Mouse (Mus musculus) common myeloid progenitor, adult 5-6 weeks (primary cell): ENCODE data around the gene Hhipl1. TPM values are rescaled to one million over a fixed set of nuclear protein-coding genes. Genes with fewer than 3 reads are reported as not detected.

Source experiments
- ATAC-seq: replicated peaks from 2 replicates; pipeline ENCODE4 v1.8.0; 2016; ENCODE audit warnings: low read depth, mild to moderate bottlenecking, moderate TSS enrichment, inconsistent platforms; ENCODE audit not compliant: poor library complexity, severe bottlenecking
- total RNA-seq: library from RNA; stranded (forward); fragments of 200-1000, 187-1606 nt; gene quantifications from 2 replicates; pipeline ENCODE4 v1.2.3, GENCODE M21; 2017

Gene Hhipl1
- total RNA-seq, 1 experiment from 2014 or later: not detected

- no peak for ATAC-seq
These were observed 4.0 kb downstream of the Hhipl1 start for GRCm38 (mm10) chr12:108310041-108310440.

- no peak for ATAC-seq
These were observed 4.5 kb downstream of the Hhipl1 start for GRCm38 (mm10) chr12:108310456-108311027.

DNA sequence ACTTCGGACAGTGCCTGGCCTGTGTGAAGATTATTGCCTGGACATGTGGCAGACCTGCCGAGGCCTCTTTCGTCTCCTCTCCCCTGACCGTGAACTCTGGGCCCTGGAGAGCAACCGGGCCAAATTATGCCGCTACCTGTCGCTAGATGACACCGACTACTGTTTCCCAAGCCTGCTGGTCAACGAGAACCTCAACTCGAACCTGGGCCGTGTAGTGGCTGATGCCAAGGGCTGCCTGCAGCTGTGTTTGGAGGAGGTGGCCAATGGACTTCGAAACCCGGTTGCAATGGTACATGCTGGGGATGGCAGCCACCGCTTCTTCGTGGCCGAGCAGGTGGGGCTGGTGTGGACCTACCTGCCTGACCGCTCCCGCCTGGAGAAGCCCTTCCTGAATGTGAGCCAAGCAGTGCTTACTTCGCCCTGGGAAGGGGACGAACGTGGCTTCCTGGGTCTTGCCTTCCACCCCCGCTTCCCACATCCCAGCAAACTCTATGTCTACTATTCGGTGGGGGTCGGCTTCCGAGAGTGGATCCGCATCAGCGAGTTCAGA is 5.7 kb downstream of the Hhipl1 start:
- no peak for ATAC-seq

DNA sequence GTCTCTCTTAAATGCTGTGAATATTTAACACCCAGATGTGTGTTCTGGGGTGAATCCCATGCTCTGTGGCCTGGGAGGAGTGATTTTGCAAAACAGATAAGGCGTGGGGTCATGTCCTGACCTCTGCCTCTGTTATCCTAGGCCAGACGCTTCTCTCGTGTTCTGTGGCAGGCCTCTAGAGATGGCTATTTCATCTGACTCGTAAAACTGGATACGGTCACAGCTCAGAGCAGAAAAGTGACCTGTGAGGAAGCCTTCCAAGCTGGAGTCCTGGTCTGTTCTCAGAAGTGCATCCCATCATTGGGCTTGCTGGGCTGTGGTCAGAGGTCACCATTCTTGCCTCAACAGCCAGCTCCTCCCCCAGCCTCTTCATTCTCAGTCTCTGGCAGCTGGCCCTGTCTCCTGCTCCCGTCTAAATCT is 6.4 kb downstream of the Hhipl1 start:
- ATAC-seq: no peak

GRCm38 (mm10) chr12:108313244-108313772 is 7.2 kb downstream of the Hhipl1 start:
- ATAC-seq: no peak

DNA sequence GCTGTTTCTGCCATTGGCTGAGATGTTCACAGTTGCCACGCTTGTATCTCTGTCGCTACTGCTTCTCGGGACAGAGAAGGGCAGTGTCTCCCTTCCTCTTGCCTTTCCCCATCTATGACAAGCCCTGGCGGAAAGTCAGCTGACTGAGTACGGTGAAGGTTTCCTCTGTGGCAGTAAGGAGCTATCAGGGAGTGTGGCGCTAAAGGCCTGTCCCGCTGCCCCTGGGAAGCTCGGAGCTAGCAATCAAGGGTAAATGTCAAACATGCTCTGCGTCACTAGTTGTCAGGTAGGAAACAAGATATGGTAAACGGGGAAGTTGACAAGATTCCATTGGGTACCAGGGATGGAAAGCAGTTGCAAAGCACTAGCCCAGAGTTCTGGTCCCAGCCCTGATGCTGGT is 9.7 kb downstream of the Hhipl1 start:
- no peak for ATAC-seq

- no peak for ATAC-seq
These were observed 10.6 kb downstream of the Hhipl1 start for GRCm38 (mm10) chr12:108316655-108317054.

GRCm38 (mm10) chr12:108317201-108317738 is 11.2 kb downstream of the Hhipl1 start:
- no peak for ATAC-seq

- ATAC-seq: 0 out of 2 replicates have a peak, but pooled peaks have one; percentile 12
These were observed 11.9 kb downstream of the Hhipl1 start for GRCm38 (mm10) chr12:108317826-108318430.

DNA sequence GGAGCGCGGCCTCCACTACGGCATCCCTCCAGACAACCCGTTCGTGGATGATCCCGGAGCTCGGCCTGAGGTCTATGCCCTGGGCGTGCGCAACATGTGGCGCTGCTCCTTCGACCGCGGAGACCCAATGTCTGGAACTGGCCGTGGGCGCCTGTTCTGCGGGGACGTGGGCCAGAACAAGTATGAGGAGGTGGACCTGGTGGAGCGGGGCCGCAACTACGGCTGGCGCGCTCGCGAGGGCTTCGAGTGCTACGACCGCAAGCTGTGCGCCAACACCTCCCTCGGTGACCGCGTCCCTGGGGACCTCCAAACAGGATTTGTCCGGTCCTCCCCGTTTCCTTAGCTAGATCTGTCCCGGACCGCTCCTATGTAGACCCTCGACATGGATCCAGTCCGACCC is 12.4 kb downstream of the Hhipl1 start:
- 0 out of 2 replicates have a peak, but pooled peaks have one; percentile 30 for ATAC-seq

GRCm38 (mm10) chr12:108320096-108320495 is 14.0 kb downstream of the Hhipl1 start:
- no peak for ATAC-seq

DNA sequence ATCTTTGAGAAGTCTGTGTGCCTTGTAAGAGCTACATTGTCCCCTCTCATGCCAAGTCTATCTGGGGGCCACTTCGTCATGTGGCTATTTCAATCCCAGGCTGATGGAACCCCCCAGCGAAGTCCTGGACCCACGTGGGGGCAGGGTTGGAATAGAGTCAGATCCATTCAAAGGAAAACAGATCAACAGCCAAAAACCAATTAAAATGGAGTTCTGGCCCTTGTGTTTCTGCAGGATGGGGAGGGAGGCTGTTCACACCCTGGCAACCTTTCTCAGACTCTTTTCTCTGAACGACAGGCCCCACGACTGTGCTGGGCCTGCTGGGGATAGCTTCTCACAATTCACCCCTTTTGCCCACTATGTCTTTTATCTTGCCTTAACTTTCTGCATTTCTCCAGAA is 20.3 kb downstream of the Hhipl1 start:
- no peak for ATAC-seq

- ATAC-seq: peak; percentile 31; the same call in 1 of the 2 replicates
These were observed 21.9 kb downstream of the Hhipl1 start for GRCm38 (mm10) chr12:108327889-108328491.

DNA sequence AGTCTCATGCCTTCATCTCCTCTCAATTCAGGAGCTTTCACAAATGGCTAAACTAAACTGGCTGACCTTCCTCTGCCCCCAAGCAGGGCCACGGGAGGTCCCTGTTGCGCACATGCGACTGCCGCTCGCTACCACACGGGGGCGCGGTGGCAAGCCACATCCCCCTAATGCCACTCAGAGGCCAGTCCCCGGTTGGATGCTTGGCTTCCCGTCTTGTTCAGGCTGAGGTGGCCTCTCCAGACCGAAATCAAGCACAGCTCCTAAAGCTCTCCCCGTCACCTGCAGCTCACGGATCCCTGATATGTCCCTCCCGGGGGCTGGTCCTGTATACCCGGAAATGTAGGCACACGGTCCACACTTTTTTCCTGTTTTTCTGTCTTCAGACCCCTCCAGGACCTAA is 27.0 kb downstream of the Hhipl1 start:
- ATAC-seq: peak; percentile 75

- peak; percentile 53 for ATAC-seq
These were observed 27.4 kb downstream of the Hhipl1 start for GRCm38 (mm10) chr12:108333481-108333882.

GRCm38 (mm10) chr12:108333895-108334445 is 27.9 kb downstream of the Hhipl1 start, which contains the start of gene Cyp46a1:
Gene Cyp46a1 (plus strand): TSS chr12:108334381.
- ATAC-seq: peak; percentile 84

DNA sequence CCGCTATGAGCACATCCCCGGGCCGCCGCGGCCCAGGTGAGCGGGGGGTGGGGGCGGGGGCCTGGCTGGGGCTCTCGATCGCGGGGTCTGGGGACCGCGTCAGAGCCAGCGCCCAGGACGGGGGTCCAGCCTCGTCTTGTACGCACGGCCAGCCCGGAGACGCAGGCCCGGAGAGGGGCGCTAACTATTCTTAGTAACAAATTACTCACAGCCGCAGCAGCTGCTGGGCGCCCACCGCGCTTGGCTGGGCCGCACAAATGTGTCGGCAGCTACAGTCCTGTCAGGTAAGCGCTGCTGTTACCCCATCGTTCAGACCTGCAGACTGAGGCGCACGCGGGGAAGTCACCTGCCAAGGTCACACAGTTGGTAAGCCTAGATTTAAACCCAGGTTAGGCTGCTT is 28.5 kb downstream of the Hhipl1 start:
- no peak for ATAC-seq

GRCm38 (mm10) chr12:108338572-108339190 is 32.6 kb downstream of the Hhipl1 start:
- ATAC-seq: peak; percentile 24; the same call in 1 of the 2 replicates

DNA sequence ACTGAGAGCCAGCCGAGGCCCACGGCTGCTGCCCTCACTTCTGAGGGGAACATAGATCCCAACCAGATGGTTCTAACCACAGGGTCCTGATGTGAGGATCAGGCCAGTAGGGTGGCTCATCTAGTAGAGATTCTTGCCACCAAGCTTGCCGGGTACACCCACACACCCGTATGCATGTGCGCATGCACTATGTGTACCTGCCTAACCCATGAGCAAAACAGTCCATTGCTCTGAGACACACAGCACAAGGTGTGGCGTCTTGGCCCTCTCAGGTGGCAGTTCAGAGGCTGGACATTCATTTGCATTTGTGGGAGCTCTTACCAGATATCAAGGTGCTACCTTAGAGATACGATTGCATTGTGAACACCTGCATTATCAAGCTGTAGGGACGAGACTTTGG is 42.1 kb downstream of the Hhipl1 start:
- no peak for ATAC-seq

GRCm38 (mm10) chr12:108349026-108349425 is 43.0 kb downstream of the Hhipl1 start:
- ATAC-seq: no peak
